27 mouse cellular contexts compared by ENCODE assay signal in the genomic region with DNA sequence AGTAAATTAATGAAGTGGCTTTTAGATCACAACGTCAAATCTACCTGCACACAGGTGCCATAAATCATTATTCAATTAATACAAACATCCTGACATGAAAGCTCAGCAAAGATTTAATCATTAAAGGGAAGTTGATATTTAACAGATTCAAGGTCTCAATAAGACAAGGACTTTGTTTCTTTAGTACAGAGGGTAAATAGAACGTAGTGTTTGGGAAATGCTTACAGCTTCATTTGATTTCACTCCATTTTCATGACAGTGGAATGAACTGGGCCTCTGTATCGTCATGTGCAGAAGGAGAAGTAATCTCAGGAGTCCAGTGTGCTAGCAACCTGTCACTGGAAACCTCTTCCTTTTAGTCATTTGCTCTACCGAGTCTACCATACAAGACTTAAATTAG. TPM values are rescaled to one million over a fixed set of nuclear protein-coding genes. Genes with fewer than 3 reads are reported as not detected.
A peak's percentile ranks its signal among the peaks of the same experiment; 100 is the strongest.
DNase-seq lines count a peak whose midpoint lies in the region; ATAC-seq and TF ChIP-seq lines count a peak whose summit lies in the region.
"Had no signal": no experiment of that assay in that cellular context is flagged by ENCODE, and none has a peak within 500 bp of the region (broad histone marks: within the 10 kb centered on the region; RNA-seq: fewer than 3 reads in every experiment).

No protein-coding gene starts in this region.

- peak overlapping the region; percentile 74 for H3K27ac ChIP-seq in kidney, adult 2 months (ENCODE audit: insufficient read depth, low read depth, low read length)
- H3K27ac ChIP-seq in kidney, embryonic 16.5 days (ENCODE audit: low read length), result no peak overlapping the region
- no peak overlapping the region for H3K27ac ChIP-seq in kidney, embryonic 14.5 days (ENCODE audit: low read depth, low read length)
- H3K27ac ChIP-seq in liver, adult 2 months (replicated peaks; ENCODE audit: insufficient read depth, low read depth, low read length), result no peak overlapping the region
- no peak overlapping the region for H3K27ac ChIP-seq in liver, postnatal 0 days (ENCODE audit: low read depth)
- H3K27ac ChIP-seq: forebrain, embryonic 10.5 days; forebrain, embryonic 13.5 days; heart, adult 2 months; heart, embryonic 10.5 days; heart, embryonic 13.5 days; hindbrain, embryonic 14.5 days had no signal

- no peak overlapping the region for H3K4me2 ChIP-seq in kidney, embryonic 16.5 days (replicated peaks; ENCODE audit: low read depth, low read length)
- H3K4me2 ChIP-seq in kidney, embryonic 14.5 days (replicated peaks; ENCODE audit: low read depth, low read length), result no peak overlapping the region
- H3K4me2 ChIP-seq in liver, postnatal 0 days (ENCODE audit: low read depth, low read length), result no peak overlapping the region
- H3K4me2 ChIP-seq: forebrain, embryonic 13.5 days; heart, embryonic 13.5 days; hindbrain, embryonic 14.5 days had no signal

- H3K9ac ChIP-seq in kidney, embryonic 16.5 days (replicated peaks; ENCODE audit: low read length), result no peak overlapping the region
- H3K9ac ChIP-seq in kidney, embryonic 14.5 days (ENCODE audit: low read depth, low read length), result no peak overlapping the region
- no peak overlapping the region for H3K9ac ChIP-seq in liver, adult 2 months (ENCODE audit: low read depth, low read length)
- H3K9ac ChIP-seq in liver, postnatal 0 days (replicated peaks), result no peak overlapping the region
- H3K9ac ChIP-seq: forebrain, embryonic 13.5 days; heart, embryonic 13.5 days; hindbrain, embryonic 14.5 days had no signal

- no peaks in the 10 kb centered on the region for H3K9me3 ChIP-seq in kidney, embryonic 16.5 days (ENCODE audit: low read length)
- no peaks in the 10 kb centered on the region for H3K9me3 ChIP-seq in kidney, embryonic 14.5 days (ENCODE audit: control insufficient read depth, low read length)
- H3K9me3 ChIP-seq in liver, postnatal 0 days (ENCODE audit: low read length), result no peaks in the 10 kb centered on the region
- H3K9me3 ChIP-seq: forebrain, embryonic 10.5 days; forebrain, embryonic 13.5 days; heart, embryonic 10.5 days; heart, embryonic 13.5 days had no signal

- 0 out of 2 replicates have a peak, but pooled peaks have one; percentile 19 for ATAC-seq in kidney, embryonic 16.5 days (ENCODE audit: low FRiP score, low TSS enrichment)
- no peak; the same call in 1 of the 2 replicates for ATAC-seq in kidney, embryonic 14.5 days (ENCODE audit: low FRiP score, low TSS enrichment)
- no peak; the same call in 1 of the 2 replicates for ATAC-seq in liver, postnatal 0 days
- ATAC-seq: forebrain, embryonic 13.5 days; forebrain, embryonic 16.5 days; Patski had no signal

- TF ChIP-seq CTCF in kidney, adult 2 months (conservative IDR thresholded peaks at IDR 0.05; ENCODE audit: insufficient read depth, insufficient read length, low read depth, low read length), result no peak
- TF ChIP-seq CTCF in liver, adult 2 months (IDR thresholded peaks at IDR 0.05; ENCODE audit: low read depth, low read length), result no peak
- no peak for TF ChIP-seq CTCF in liver, postnatal 0 days (IDR thresholded peaks at IDR 0.05; ENCODE audit: low read depth)

- 29% methylated on average over 4 of the region's 4 CpGs for WGBS in kidney, adult 2 months
- 49% methylated on average over 4 of the region's 4 CpGs for WGBS in kidney, embryonic 16.5 days
- 57% methylated on average over 4 of the region's 4 CpGs for WGBS in kidney, embryonic 14.5 days
- 31% methylated on average over 4 of the region's 4 CpGs for WGBS in liver, adult 2 months
- WGBS in liver, postnatal 0 days (ENCODE audit: insufficient replicate concordance), result 52% methylated on average over 4 of the region's 4 CpGs

- peaks cover 3% of the 10 kb centered on the region; the same call in 1 of the 2 replicates for H3K4me1 ChIP-seq in kidney, adult 2 months (ENCODE audit: control insufficient read depth, insufficient read depth, low read length)
- no peaks in the 10 kb centered on the region for H3K4me1 ChIP-seq in kidney, embryonic 16.5 days (ENCODE audit: insufficient read depth, low read length)
- no peaks in the 10 kb centered on the region for H3K4me1 ChIP-seq in kidney, embryonic 14.5 days (ENCODE audit: control insufficient read depth, insufficient read depth, low read length)
- H3K4me1 ChIP-seq in liver, adult 2 months (ENCODE audit: control insufficient read depth, insufficient read depth, low read length), result peaks cover 5% of the 10 kb centered on the region; the same call in 1 of the 2 replicates
- no peaks in the 10 kb centered on the region for H3K4me1 ChIP-seq in liver, postnatal 0 days (ENCODE audit: insufficient read depth)
- H3K4me1 ChIP-seq: heart, embryonic 10.5 days; heart, embryonic 13.5 days had no signal

- DNase-seq in kidney, adult 2 months, result peak; percentile 50
- DNase-seq in kidney, postnatal 25 days, result no peak
- DNase-seq in liver, adult 2 months (ENCODE audit: extremely low read depth, low read depth, low spot score), result peak; percentile 93
- DNase-seq in liver, postnatal 0 days, result no peak
- DNase-seq: adrenal gland, postnatal 10 days; adrenal gland, postnatal 36 days; B cell, adult 2 months; cerebellum, adult 18-20 months; cerebellum, adult 9-10 months; cerebellum, postnatal 14 days; gastrocnemius, postnatal 10 days; gastrocnemius, postnatal 36 days; heart, adult 2 months; heart, postnatal 14 days; heart, postnatal 4 days had no signal

- H3K27me3 ChIP-seq in kidney, adult 2 months (replicated peaks; ENCODE audit: control insufficient read depth, insufficient read depth, low read length), result no peaks in the 10 kb centered on the region
- no peaks in the 10 kb centered on the region for H3K27me3 ChIP-seq in kidney, embryonic 16.5 days (ENCODE audit: insufficient read depth, low read length)
- no peaks in the 10 kb centered on the region for H3K27me3 ChIP-seq in kidney, embryonic 14.5 days (ENCODE audit: control insufficient read depth, insufficient read depth, low read length)
- H3K27me3 ChIP-seq in liver, adult 2 months (ENCODE audit: control insufficient read depth, insufficient read depth, low read length), result no peaks in the 10 kb centered on the region
- H3K27me3 ChIP-seq in liver, postnatal 0 days (ENCODE audit: insufficient read depth, low read length), result no peaks in the 10 kb centered on the region
- H3K27me3 ChIP-seq: CH12.LX; forebrain, embryonic 13.5 days; heart, embryonic 13.5 days; Patski had no signal

- H3K79me2 ChIP-seq in liver, adult 2 months (ENCODE audit: control insufficient read depth, insufficient read depth, low read length), result no peaks in the 10 kb centered on the region

- TF ChIP-seq POLR2A in kidney, adult 2 months (IDR thresholded peaks at IDR 0.05; ENCODE audit: low read depth, low read length), result no peak
- TF ChIP-seq POLR2A in liver, adult 2 months (IDR thresholded peaks at IDR 0.05; ENCODE audit: extremely low read depth, insufficient read depth, low read length), result no peak

- no peaks in the 10 kb centered on the region for H3K36me3 ChIP-seq in kidney, adult 2 months (ENCODE audit: control insufficient read depth, insufficient read depth, low read length)
- H3K36me3 ChIP-seq in kidney, embryonic 16.5 days (ENCODE audit: insufficient read depth, low read length), result no peaks in the 10 kb centered on the region
- H3K36me3 ChIP-seq in kidney, embryonic 14.5 days (ENCODE audit: control insufficient read depth, insufficient read depth, low read length), result no peaks in the 10 kb centered on the region
- H3K36me3 ChIP-seq in liver, adult 2 months (ENCODE audit: control insufficient read depth, insufficient read depth, low read length), result no peaks in the 10 kb centered on the region
- no peaks in the 10 kb centered on the region for H3K36me3 ChIP-seq in liver, postnatal 0 days (replicated peaks; ENCODE audit: insufficient read depth, low read length)
- H3K36me3 ChIP-seq: forebrain, embryonic 10.5 days; G1E; heart, embryonic 10.5 days; heart, embryonic 13.5 days had no signal

- TF ChIP-seq EP300 in liver, postnatal 0 days (IDR thresholded peaks at IDR 0.05; ENCODE audit: low read depth), result no peak

- H3K4me3 ChIP-seq in kidney, adult 2 months (ENCODE audit: insufficient read depth, low read depth, low read length), result no peak overlapping the region
- no peak overlapping the region for H3K4me3 ChIP-seq in kidney, embryonic 16.5 days (ENCODE audit: low read length)
- no peak overlapping the region for H3K4me3 ChIP-seq in kidney, embryonic 14.5 days (ENCODE audit: low read length)
- no peak overlapping the region for H3K4me3 ChIP-seq in liver, adult 2 months (ENCODE audit: insufficient read depth, low read depth, low read length)
- no peak overlapping the region for H3K4me3 ChIP-seq in liver, postnatal 0 days (ENCODE audit: low read depth, low read length)
- H3K4me3 ChIP-seq: forebrain, embryonic 10.5 days; forebrain, embryonic 13.5 days; heart, adult 2 months; heart, embryonic 10.5 days; heart, embryonic 13.5 days had no signal

RNA-seq across cellular contexts. Expression of a gene that starts 35.8 kb away (rescaled TPM):
- polyA plus RNA-seq in kidney, adult 2 months (2012; rRNA removed), result 3.6 and 3.7 TPM in 2 replicates
- 8.9 and 9.1 TPM in 2 replicates for polyA plus RNA-seq in kidney, embryonic 16.5 days (2015; fragmentation: Nextera tagmentation; extraction: Ambion mirVana)
- 12.3 and 13.1 TPM in 2 replicates for polyA plus RNA-seq in kidney, embryonic 14.5 days (2014; fragmentation: Nextera tagmentation; extraction: Ambion mirVana)
- total RNA-seq in liver, adult 2 months (2014; rRNA removed), result 2.1 and 3.5 TPM in 2 replicates
- 1.9 and 3.0 TPM in 2 replicates for polyA plus RNA-seq in liver, adult 2 months (2012; rRNA removed)
- 0.91 and 1.2 TPM in 2 replicates for polyA plus RNA-seq in liver, postnatal 0 days (2015; fragmentation: Nextera tagmentation; extraction: Ambion mirVana)
- total RNA-seq: CH12.LX; granulocyte monocyte progenitor cell, adult 5-6 weeks had no signal
- polyA plus RNA-seq: G1E, Patski had no signal

Comparison
In these comparisons a context has a peak if more than half of its experiments do, and no peak if none do; other contexts are left out.
1. DNase-seq: peak in kidney, adult 2 months (single experiment) and liver, adult 2 months (single experiment); none in kidney, postnatal 25 days (0 of 2) and liver, postnatal 0 days (single experiment).